Mouse (Mus musculus): ENCODE results near the gene Tbc1d14.

DNA sequence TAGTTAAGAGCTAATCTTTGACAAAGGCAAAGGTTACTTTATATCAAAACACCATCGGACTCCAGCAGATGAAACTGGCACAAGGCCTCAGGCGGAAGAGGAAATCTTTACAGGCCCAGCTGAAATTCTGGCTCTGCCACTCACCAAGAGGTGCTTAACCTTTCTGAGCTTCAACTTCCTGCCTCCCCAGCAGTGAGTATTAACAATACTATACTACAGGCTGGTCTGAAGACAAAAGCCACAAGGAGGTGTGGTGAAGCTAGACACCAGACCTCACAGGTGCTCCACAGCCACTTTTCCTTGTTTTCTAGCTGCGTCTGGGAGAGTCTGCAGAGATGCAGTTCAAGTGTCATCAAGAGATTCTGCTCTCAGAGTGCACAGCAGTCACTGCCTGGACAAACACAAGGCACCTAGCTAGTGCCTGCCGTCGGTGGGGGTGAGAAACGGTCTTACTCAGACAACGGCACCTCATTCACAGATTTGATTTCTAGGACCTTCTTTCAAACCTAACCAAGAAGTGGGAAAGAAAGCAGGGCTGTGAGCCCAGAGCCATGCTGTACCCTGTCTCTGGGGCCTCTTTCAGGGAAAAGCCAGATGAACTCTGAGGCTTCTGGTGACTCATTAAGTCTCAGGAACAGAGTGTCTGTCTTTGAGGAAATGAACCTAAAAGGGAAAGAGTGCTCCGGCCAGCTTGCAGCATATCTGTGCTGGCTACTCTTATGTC is 18.8 kb downstream of the Tbc1d14 start:
- TF ChIP-seq CTCF (IDR thresholded peaks at IDR 0.05; ENCODE audit: insufficient read depth, low read length) (no peak), POLR2A (IDR thresholded peaks at IDR 0.05; ENCODE audit: borderline replicate concordance, extremely low read depth, low read depth, low read length) (no peak)

Data from lung, adult 2 months (tissue).